Mouse (Mus musculus): Measurements from ENCODE around the gene Apba1.

Gene Apba1

DNA sequence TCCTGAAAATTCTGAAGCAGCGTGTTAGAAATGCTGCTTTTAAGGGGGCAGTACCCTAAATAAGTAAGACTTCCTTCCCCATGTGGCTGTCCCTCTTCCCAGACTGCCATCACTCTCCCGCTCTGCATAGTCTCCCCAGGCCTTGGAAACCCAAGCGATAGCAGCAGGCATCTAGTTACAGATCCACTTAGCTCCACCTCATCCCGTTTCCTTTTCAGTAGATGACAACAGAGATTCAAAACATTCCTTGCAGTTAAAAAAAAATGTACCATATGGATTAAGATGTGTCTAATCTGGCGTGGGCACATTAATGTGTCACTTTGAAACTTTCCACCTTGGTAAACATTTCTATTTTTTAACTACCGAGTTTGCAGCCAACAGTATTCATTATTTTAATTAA lies 48.1 kb downstream of the Apba1 start:
- DNase-seq (ENCODE audit: low read depth, low spot score), result no peak

DNA sequence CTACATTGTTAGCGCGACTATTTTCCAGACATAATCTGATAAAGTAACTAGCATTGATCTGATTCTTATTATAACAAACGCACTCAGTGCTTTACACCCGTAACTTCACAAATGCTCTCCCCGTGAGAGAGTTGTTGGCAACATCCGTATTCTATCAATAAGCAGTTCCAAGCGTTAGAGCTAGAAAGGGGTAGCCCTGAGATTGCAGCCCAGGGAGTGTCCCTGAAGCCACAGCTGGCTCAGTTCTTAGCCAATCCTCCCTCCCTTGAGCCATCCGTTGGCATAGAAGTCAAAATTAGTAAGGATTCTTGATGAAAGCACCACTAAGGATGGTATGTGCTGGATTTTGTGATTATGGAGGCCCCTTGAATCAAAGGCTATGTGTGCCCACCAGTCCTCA lies 48.7 kb downstream of the Apba1 start:
- DNase-seq (ENCODE audit: low read depth, low spot score), result no peak

DNA sequence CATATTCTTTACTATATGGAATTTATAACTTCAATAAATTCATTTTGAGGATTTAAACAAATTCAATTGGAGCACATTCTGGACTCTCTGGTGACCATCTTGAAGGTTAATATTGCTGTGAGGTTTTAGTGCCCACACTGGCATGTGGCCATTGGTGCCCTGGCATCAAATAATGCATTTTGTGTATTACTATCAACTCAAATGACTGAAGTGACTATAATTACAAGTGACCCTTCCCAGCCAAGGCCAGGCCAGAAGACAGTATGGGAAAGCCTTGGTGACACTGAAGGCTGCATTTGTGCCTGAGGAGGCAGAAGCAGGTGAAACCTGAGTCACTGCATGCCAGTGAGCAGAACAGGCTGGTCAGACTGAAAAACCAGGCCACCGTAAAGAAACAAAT lies 50.5 kb downstream of the Apba1 start:
- DNase-seq (ENCODE audit: low read depth, low spot score), result no peak

DNA sequence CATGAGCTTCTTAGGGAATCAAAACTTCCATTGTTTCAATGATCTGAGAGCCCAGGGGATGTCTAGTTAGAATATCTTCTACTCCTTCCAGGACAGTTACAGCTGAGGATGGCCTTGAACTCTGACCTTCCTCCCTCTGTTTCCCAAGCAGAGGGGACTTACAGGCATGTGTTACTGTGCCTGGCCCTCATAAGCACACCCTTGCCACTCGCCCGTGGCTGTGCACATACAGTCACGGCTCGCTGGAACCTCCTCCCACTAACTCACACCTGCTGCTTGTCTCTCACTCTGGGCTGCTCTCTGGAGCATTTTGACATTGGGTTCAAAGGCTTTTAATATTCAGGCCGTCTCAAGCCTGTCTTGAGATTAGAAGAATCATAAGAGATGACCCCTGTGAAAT lies 51.8 kb downstream of the Apba1 start:
- no peak for DNase-seq (ENCODE audit: low read depth, low spot score)

DNA sequence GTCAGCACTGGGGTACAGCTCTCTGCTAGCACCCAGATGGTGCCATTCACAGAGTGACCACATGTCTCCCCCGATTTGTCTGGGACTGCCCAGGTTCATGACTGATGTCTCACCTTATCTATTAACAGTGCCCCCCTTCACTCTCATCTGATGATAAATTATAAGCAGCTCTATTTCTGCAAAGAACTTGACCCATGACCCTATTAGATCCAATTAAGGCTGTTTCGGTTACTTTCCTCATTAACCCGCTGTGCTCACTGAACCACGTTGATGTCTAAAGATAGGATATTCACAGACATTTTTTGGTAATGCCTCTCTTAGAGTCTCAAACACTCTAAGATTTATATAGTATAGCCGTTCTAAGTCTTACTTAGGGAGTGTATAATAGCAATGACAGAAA lies 52.3 kb downstream of the Apba1 start:
- DNase-seq (ENCODE audit: low read depth, low spot score), result no peak

DNA sequence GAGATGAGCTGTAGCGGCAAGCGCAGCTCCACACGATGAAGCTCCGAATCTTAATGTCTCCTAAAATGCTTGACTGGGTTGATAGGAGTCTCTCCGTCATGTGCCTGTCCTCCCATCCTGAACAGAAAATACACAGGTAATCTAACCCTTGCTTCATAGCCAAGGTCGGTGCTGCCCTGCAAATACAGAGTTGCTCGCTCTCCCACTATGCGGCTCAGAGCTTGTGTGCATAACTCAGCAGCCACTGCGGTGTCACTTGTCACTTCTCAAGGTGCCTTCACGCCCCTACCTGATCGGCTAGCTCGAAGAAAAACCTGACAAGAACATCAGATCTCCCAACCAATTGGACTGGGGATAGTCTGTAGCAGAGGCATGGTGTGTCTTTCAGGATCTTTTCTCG lies 58.1 kb downstream of the Apba1 start:
- DNase-seq (ENCODE audit: low read depth, low spot score), result no peak

DNA sequence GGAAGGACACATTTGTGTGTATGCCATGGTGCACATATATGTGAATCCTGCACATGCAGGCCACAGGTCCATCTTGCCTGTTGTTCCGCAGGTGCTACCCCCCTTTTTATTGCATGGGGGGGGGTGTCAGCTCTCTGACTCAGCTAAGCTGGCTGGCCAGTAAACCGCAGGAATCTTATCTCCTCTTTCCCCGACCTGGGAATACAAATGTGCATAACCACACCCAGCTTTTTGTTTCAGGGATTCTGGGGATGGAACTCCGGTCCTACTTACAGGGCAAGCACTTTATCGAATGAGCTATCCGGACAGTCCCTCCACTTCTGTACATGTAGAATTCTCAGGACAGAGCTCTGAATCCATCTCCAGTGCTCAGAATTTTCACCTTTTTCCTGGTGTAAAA lies 58.5 kb downstream of the Apba1 start:
- no peak for DNase-seq (ENCODE audit: low read depth, low spot score)

DNA sequence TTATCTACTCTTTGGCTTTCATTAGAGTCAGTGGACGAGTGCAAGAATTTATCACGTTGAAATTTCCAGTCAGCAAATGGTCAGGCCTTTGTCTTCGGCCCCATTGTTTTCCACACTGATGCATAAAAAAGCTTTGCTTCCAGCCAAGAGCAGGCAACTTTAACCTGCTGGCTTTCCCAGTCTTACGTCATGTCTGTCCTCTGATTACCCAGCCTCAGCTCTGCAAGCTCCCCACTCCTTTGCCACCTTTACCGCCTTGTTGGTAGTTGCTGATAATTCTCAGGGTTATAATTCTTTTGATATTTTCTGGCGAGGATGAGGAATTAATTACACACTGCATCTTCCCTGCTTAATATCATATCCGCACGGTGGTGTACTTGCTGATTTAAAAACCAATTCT lies 61.2 kb downstream of the Apba1 start:
- DNase-seq (ENCODE audit: low read depth, low spot score), result no peak

DNA sequence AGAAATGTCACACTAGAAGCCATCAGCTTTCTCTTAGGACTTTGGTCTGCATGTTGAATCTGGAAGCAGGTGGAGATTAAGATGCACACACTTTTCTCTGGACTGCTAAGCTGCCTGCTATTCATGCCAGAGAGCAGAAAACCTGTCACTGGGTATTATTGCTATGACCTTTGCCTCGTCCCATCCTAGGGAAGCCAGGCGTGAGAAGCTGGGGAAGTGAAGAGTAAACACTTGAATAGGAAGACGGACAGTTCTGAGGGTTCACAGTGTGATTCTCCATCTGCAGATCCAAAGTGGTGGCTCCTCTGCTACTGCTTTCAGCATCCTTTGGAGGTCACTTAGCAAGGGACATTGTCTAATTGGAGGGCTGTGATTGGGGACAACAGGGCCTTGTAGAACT lies 63.8 kb downstream of the Apba1 start:
- no peak for DNase-seq (ENCODE audit: low read depth, low spot score)

DNA sequence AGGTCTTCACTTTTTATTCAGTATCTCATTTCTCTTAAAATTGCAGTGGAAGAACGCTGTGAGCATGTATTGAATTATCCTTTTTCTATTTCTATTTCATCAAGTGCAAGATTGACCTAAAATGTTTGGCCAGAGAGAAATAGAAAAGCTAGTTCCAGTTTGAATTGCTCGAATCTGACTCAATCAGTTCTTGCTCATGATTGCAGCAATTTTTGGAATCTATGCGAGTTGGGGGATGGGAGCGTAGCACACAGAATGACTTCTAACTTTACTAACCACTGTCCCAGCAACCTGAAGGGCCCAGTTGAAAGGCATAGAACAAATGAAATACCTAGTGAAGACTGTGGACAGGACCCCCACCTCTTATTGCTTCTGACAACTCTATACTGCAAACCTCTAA lies 64.8 kb downstream of the Apba1 start:
- no peak for DNase-seq (ENCODE audit: low read depth, low spot score)

DNA sequence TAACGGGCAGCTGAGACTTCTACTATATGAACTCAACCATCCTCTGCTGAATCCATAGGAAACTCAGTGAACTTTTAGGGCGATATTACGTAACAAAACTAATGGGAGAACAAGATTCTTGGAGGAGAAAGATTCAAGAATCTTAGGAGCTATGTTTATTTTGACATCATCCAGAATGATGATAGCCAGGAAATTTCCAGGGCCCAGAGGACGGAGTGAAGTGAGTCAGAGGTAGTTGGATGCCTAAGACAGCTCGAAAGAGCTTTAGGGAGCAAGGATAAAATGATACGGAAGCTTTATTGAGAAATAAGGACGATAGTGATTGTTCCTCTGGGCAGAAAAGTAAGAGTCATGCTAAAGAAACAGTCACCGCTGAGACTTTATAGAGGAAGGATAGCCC lies 67.6 kb downstream of the Apba1 start:
- DNase-seq (ENCODE audit: low read depth, low spot score), result no peak

DNA sequence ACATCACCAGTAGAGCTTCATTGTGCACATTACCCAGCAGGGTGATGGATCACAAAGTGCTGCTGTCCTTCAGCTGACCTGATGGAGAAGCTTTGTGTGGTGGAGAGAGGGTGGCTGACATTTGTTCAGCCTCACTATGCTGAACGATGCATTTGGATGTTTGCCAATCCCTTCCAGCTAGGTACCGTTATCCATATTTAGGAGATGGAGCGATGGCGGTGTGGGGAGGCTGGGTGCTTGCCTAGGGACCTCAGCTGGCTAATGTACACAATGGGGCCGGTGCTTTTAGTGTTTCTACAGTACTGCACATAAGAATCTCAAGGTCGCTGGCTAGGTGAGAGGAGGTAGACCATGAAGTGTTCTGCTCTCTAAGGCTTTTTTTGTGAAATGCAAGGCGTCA lies 72.1 kb downstream of the Apba1 start:
- no peak for DNase-seq (ENCODE audit: low read depth, low spot score)

DNA sequence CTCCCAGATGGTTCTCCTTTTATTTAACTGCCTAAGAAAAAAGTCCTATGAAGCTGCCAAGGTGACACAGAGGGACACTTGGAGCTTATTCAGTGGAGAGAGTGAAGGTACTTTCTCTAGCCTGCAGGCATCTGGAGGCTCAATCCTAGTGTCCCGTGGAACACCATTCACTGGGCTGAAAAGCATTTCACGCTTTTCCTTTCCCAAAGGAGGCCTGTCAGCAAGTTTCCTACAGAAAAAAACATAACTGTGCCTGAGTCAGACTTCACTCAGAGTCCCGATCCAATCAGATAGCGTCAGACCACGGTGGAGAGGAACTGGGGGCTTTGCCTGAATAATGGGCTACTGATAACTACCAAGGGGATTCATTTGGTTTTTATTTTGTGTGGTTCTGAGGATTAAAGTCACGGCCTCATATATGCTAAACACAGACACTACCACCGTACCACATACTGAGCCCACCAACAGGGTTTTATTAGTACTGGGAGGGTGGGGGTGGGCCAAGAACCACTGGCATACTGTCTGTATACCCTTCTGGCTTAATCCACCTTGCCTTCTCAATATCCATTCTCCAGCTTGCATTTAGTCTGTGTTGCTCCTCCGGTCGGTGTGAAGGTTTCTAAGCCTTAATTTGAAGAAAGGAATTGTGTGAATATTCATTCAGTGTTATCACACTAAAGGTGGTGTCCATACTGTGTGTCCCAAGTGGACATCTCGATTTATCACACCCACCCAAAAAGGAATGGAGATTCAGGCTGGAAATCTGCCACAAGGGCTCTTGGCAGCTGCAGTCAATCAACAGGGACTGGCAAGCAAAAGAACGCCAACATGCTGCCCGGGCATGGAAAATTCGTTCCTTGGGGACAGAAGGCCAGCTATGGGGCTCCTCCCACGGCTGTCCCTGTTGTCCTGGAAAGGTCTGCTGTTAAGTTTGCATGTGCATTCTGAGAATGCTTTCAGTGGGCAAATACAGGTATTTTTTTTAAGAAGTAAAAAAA lies 75.3 kb downstream of the Apba1 start:
- DNase-seq (ENCODE audit: low read depth, low spot score), result no peak

DNA sequence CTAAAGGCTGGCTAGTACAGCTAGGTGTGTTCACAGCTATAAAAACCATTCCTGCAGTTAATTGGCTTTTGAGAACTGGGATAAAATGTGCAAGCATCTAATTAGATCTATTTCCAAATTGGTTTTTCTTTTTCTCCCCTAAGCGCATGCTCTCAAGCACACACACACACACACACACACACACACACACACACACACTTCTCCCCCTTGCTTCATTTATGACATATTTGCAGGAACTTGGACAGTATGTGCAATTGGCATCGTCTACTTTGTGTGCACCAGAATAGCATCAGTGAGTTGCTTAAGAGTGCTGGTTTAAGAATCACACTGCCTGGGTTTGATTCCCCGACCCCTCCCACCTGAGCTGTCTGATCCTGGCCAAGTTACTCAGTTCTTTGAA lies 76.0 kb downstream of the Apba1 start:
- DNase-seq (ENCODE audit: low read depth, low spot score), result no peak

DNA sequence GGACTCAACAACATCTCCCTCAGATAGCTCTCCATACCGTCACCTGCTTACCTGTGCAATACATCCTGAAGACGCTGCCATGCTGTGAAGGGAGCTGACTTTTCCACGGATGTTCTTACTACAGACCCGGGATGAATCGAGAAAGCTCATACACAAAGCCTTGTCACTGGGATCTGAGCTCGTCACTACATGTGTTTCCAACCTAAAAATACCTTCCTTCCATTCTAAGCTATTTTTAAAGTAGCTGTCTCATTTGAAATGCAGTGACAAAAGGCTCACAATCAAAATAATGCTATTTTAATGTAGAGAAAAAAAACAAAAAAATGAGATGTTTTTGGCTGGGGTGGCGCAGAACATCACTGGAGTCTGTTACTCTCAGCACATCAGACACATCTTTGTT lies 97.1 kb downstream of the Apba1 start:
- no peak for DNase-seq (ENCODE audit: low read depth, low spot score)

DNA sequence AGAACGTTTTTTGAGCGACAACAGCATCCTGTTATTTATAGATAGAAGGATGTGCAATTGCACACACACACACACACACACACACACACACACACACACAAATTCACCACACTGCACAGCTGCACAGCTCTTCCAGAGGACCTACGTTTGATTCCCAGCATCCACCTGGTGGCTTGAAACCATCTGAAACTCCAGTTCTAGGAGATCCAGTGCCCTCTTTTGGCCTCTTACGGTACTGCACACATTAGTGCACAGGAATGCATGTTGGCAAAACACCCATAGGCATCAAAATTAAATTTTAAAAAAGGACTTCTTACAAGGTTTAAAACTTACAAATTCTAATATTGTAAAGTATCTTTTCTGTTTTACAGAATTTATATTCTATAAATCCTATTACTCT lies 99.4 kb downstream of the Apba1 start:
- DNase-seq (ENCODE audit: low read depth, low spot score), result no peak

DNA sequence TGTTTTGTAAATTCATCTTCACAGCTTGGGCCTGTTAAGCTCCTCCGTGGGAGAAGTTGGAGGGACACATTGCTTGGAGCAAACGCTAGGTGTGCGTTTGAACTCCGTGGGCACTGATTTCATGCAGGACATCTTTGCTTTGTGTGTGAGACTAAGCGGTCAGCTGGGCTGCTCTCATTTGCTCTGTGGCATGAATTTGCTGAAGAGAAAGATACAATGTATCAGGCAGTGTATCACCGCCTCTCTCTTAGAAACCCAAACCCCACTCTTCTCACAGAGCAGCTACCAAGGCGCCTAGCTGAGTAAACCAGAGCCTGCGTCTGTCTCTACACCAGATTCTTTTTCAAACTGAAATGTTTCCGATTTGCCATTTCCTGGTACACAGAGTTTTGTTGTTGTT lies 100.1 kb downstream of the Apba1 start:
- DNase-seq (ENCODE audit: low read depth, low spot score), result no peak

DNA sequence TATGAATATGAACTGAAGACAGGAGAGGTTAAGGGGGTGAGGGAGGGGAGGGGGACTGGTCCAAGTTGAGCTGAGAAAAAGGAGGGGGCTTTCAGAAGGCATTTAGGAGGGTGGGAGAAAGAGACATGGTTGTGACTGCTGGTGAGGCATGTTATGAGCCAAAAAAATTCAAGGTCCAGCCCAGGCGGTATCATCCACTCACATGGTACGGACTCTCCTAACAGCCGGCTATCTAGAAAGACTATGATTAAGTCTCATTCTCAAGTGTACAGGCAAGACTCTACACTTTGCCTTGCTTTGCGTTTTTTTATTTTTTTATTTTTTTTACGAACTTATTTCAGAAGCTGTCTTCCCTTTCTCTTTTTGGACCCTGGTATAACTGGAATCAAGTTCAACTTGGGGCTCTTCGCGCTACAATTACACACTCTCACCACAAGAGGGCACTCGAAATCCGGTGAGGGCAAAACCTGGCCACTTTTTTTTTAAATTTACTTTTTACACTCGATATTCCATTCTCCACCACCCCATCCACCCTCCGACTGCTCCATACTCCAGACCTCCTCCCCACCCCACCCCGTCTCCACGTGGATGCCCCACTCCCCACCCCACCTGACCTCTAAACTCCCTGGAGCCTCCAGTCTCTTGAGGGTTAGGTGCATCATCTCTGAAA lies 101.6 kb downstream of the Apba1 start:
- peak; percentile 51 for DNase-seq (ENCODE audit: low read depth, low spot score)

DNA sequence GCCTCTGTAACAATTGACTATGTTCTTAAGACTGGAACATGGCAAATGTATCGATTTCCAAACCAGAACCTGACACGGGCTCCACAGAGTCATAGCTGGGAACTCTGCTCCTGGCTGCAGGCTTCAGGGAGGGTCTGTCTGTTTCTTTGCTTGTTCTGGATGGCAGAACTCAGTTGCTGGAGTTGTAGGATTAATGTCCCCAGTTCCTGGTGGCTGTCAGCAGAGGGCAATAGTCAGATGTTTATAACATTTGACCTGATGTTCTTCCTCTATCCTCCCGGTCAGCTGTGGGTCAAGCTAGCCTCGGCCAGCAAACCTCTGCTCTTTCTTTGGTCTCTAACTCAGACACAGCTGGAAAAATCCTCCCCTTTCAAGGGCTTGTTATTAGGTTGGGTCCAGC lies 104.0 kb downstream of the Apba1 start:
- DNase-seq (ENCODE audit: low read depth, low spot score), result no peak

DNA sequence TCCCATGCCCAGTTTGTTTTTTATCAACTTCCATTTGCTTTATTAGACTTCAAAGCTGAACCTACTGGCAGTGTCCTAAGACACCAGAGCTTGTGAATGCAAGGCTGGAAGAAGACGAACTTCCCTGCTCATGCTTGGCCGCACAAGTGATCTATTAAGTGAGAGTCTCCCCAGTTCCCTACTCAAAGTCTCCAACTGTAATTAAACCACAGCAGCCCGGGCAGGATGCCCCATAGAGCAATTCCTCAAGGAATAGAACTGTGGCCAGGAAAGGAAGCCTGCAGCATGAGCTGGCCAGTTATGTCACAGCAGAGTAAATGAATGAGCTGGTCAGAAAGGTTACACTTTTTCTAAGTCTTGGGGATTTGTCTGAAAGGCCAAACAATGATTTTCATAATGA lies 105.3 kb downstream of the Apba1 start:
- no peak for DNase-seq (ENCODE audit: low read depth, low spot score)

DNA sequence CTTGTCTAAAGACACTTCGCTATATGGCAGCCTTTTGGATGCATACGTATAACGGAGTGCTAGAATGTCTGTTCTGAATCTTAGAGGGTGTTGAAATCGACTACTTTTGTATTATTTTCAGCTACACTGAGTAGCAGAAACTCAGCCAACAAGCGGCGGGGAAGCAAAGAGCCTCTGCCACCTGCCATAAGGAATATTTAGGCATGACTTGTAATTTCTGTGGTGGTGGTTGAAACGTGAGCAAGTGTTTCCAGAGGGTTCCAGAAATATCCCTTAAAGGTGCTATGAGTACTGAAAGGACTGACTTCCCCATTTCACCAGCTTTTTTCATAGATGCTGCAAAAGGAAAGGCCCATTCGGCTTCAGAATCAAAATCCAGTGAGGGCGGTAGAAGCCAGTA lies 107.4 kb downstream of the Apba1 start:
- no peak for DNase-seq (ENCODE audit: low read depth, low spot score)

DNA sequence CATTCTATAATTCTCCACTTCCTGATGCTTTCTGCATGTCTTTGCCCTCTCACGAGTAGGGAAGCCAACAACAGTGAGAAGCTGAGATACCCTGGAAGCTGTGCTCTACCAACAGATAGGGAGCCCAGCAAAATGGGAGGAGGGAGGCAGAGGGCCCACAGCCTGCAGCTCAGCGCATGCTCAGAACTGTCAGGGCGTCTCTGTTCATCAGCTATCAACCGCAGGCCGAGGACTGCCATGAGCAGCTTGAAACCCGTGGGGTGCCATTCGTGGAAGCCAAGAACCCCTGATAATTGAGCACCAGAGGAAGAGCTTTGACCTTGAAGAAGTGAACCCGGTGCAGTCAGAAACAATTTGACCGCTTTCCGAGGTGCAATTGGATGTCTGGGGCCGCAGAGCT lies 108.4 kb downstream of the Apba1 start:
- no peak for DNase-seq (ENCODE audit: low read depth, low spot score)

DNA sequence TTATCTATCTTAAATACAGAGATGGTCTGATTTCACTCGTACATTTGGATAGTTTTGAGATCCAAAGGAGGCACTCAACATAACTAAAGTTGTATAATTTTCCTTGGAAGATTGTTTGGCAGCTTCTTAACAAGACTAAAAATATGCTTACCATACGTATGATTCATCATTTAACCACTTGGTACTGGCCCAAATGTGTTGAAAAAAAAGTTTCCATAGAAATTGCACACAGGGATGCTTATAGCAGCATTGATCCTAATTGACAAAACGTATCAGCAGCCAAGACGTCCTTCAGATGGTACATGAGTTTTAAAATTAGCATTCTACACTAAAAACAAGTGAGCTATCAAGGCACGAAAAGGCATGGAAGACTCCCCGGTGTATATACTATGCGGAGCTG lies 108.9 kb downstream of the Apba1 start:
- no peak for DNase-seq (ENCODE audit: low read depth, low spot score)
